ENCODE assay signal across 8 mouse cellular contexts in genomic region chr15:97667437-97667836, GRCm38 (mm10). TPM values are rescaled to one million over a fixed set of nuclear protein-coding genes. Genes with fewer than 3 reads are reported as not detected.
DNase-seq lines count a peak whose midpoint lies in the region.

No protein-coding gene starts in this region.

- peak; percentile 40 for DNase-seq in urinary bladder, postnatal 25 days (ENCODE audit: low spot score)
- no peak for DNase-seq in urinary bladder, adult 2 months (ENCODE audit: low spot score)
- peak; percentile 39 for DNase-seq in cerebellum, adult 11-12 months
- DNase-seq in forelimb bud, embryonic 11.5 days (ENCODE audit: low read depth, low spot score), result peak; percentile 83
- peak; percentile 66 to 74 for DNase-seq in kidney, postnatal 25 days
- peak; percentile 40 to 43 for DNase-seq in lung, adult 18-20 months
- DNase-seq in ovary, adult 18-20 months (ENCODE audit: low spot score), result peak; percentile 31
- peak; percentile 86 for DNase-seq in thymus, postnatal 0 days (ENCODE audit: low spot score)

RNA-seq across cellular contexts. Expression of gene Rpap3, which starts 38.2 kb away (rescaled TPM):
- polyA plus RNA-seq in urinary bladder, adult 2 months (2012; rRNA removed), result 23.5 and 26.0 TPM in 2 replicates
- polyA plus RNA-seq in thymus, postnatal 0 days (2015; fragmentation: Nextera tagmentation; extraction: Ambion mirVana), result 31.1 and 31.7 TPM in 2 replicates
